Mouse (Mus musculus) ES-E14 (cell line): Measurements from ENCODE around the gene Rnf145. TPM values are rescaled to one million over a fixed set of nuclear protein-coding genes. Genes with fewer than 3 reads are reported as not detected.

Experiments
- DNase-seq: peaks from one replicate; pipeline ENCODE4 v3.0.0-alpha.2; 2013; ENCODE audit warnings: low read depth, low spot score
- H3K27ac ChIP-seq: 2 replicates; pipeline ENCODE4 v1.5.1; 2012; ENCODE audit warnings: low read depth, mild to moderate bottlenecking, low read length, moderate library complexity, mixed read lengths; ENCODE audit not compliant: poor library complexity, insufficient read depth, severe bottlenecking
- H3K36me3 ChIP-seq: 2 replicates; pipeline ENCODE4 v1.6.1; 2012; ENCODE audit warnings: mild to moderate bottlenecking, low read length, moderate library complexity, mixed read lengths; ENCODE audit not compliant: control insufficient read depth, poor library complexity, insufficient read depth, severe bottlenecking
- H3K4me1 ChIP-seq, 2 experiments: fragments of 150-350 bp in 1 of 2; sonication (generic) in 1 of 2; 2 replicates each; pipeline ENCODE4 v1.6.1; 2012; ENCODE audit warnings: low read length in 2 of 2, mild to moderate bottlenecking in 1 of 2, mixed read lengths in 1 of 2; ENCODE audit not compliant: control insufficient read depth in 2 of 2, insufficient read depth in 2 of 2, poor library complexity in 1 of 2
- H3K4me3 ChIP-seq, 2 experiments: fragments of 150-350 bp in 1 of 2; sonication (generic) in 1 of 2; 2 replicates each; pipeline ENCODE4 v1.5.1; 2012; ENCODE audit warnings: low read length in 2 of 2, low read depth in 1 of 2, mild to moderate bottlenecking in 1 of 2, mixed read lengths in 1 of 2; ENCODE audit not compliant: insufficient read depth in 1 of 2, poor library complexity in 1 of 2, severe bottlenecking in 1 of 2
- H3K9ac ChIP-seq: 2 replicates; pipeline ENCODE4 v1.6.1; 2012; ENCODE audit warnings: low read depth, mild to moderate bottlenecking, low read length, mixed read lengths; ENCODE audit not compliant: poor library complexity, insufficient read depth, severe bottlenecking
- H3K9me3 ChIP-seq: fragments of 150-350 bp; sonication (generic); 2 replicates; pipeline ENCODE4 v1.6.1; 2012; ENCODE audit warnings: low read depth, mild to moderate bottlenecking, low read length; ENCODE audit not compliant: control insufficient read depth, insufficient read depth
- CHD2 ChIP-seq: IDR thresholded peaks from 2 replicates; pipeline ENCODE4 v1.6.1; 2014; ENCODE audit warnings: mild to moderate bottlenecking, low read depth, low read length, inconsistent platforms
- HCFC1 ChIP-seq: IDR thresholded peaks from 2 replicates; pipeline ENCODE4 v1.6.1; 2012; ENCODE audit warnings: low read length, inconsistent platforms, borderline replicate concordance; ENCODE audit not compliant: insufficient read depth
- MAFK ChIP-seq: IDR thresholded peaks from 2 replicates; pipeline ENCODE4 v1.6.1; 2014; ENCODE audit warnings: mild to moderate bottlenecking, low read depth, low read length, inconsistent platforms; ENCODE audit not compliant: insufficient read depth
- ZC3H11A ChIP-seq: IDR thresholded peaks from 2 replicates; pipeline ENCODE4 v1.6.1; 2012; ENCODE audit warnings: low read depth, mild to moderate bottlenecking, inconsistent platforms, low read length, borderline replicate concordance
- ZNF384 ChIP-seq: IDR thresholded peaks from 2 replicates; pipeline ENCODE4 v1.6.1; 2012; ENCODE audit warnings: low read depth, low read length, inconsistent platforms
- in situ Hi-C, 2 experiments: fragments of 600-800 bp; cut with MboI; formaldehyde crosslinking; loops; one replicate each; pipeline ENCODE4 v1.15.1; 2025; ENCODE audit warnings: low sequenced_read_pairs in 2 of 2, inconsistent platforms in 1 of 2; ENCODE audit not compliant: unreplicated experiment in 2 of 2
- total RNA-seq: library from RNA; depleted of rRNA; stranded (reverse); fragments of 300-350 nt; gene quantifications from 2 replicates; pipeline ENCODE4 v1.2.3, GENCODE M21; 2012

The Rnf145 gene
- total RNA-seq, 1 experiment, result 94.4 TPM

- H3K4me1 ChIP-seq, result peaks cover 0 to 2% of the 10 kb centered on the region in 2 experiments; a peak in 1 of 4 replicates
- H3K27ac ChIP-seq, result no peak overlapping the region
- no peaks in the 10 kb centered on the region for H3K36me3 ChIP-seq
- peak; percentile 37 for DNase-seq
- no peaks in the 10 kb centered on the region for H3K9me3 ChIP-seq
- no peak for TF ChIP-seq CHD2
- TF ChIP-seq HCFC1, result no peak
- no peak for TF ChIP-seq ZC3H11A
- no peak for TF ChIP-seq ZNF384
- no peak for TF ChIP-seq MAFK
- in situ Hi-C loops, result no loop called here
- peak overlapping the region; percentile 16; the same call in 1 of the 2 replicates for H3K9ac ChIP-seq
- H3K4me3 ChIP-seq, result peak overlapping the region; percentile 91 to 94; a peak in 1 of 4 replicates
Observed at GRCm38 (mm10) chr11:44517561-44518280, 1.0 kb upstream of the Rnf145 start.

GRCm38 (mm10) chr11:44519096-44519949 is 559 bp downstream of the Rnf145 start:
- Histone ChIP-seq H3K27ac (0 out of 2 replicates have a peak overlapping the region, but pooled peaks have one; percentile 6), H3K9me3 (no peaks in the 10 kb centered on the region), H3K4me3 (peak overlapping the region; percentile 91 to 94), H3K4me1 (peaks cover 0 to 2% of the 10 kb centered on the region in 2 experiments; a peak in 1 of 4 replicates), H3K9ac (peak overlapping the region; percentile 88), H3K36me3 (no peaks in the 10 kb centered on the region)
- DNase-seq, result no peak
- TF ChIP-seq ZC3H11A (no peak), MAFK (no peak), CHD2 (no peak), HCFC1 (no peak), ZNF384 (no peak)
- in situ Hi-C loops, result no loop called here

- Histone ChIP-seq H3K9ac (peak overlapping the region; percentile 81), H3K9me3 (no peaks in the 10 kb centered on the region), H3K4me3 (peak overlapping the region; percentile 91 to 94), H3K27ac (no peak overlapping the region; the same call in 1 of the 2 replicates), H3K36me3 (peaks cover 4% of the 10 kb centered on the region), H3K4me1 (peaks cover 0 to 4% of the 10 kb centered on the region in 2 experiments; a peak in 1 of 4 replicates)
- TF ChIP-seq ZNF384 (no peak), HCFC1 (no peak), CHD2 (no peak), MAFK (no peak), ZC3H11A (no peak)
- in situ Hi-C loops, result no loop called here
- DNase-seq, result peak; percentile 63
Observed at GRCm38 (mm10) chr11:44519950-44520761, 1.4 kb downstream of the Rnf145 start.

GRCm38 (mm10) chr11:44522594-44522993 is 3.8 kb downstream of the Rnf145 start:
- no peak overlapping the region for H3K4me3 ChIP-seq
- no peak for TF ChIP-seq CHD2
- no peak for TF ChIP-seq MAFK
- no peak for TF ChIP-seq ZC3H11A
- TF ChIP-seq ZNF384, result no peak
- no peak for TF ChIP-seq HCFC1
- in situ Hi-C loops, result no loop called here
- no peak for DNase-seq
- 0 out of 4 replicates have a peak, but pooled peaks cover 0 to 1% of the 10 kb centered on the region in 2 experiments for H3K4me1 ChIP-seq
- peaks cover 11% of the 10 kb centered on the region for H3K36me3 ChIP-seq
- H3K27ac ChIP-seq, result no peak overlapping the region
- no peak overlapping the region for H3K9ac ChIP-seq
- H3K9me3 ChIP-seq, result no peaks in the 10 kb centered on the region
